12 mouse cellular contexts compared by ENCODE assay signal in the genomic region with DNA sequence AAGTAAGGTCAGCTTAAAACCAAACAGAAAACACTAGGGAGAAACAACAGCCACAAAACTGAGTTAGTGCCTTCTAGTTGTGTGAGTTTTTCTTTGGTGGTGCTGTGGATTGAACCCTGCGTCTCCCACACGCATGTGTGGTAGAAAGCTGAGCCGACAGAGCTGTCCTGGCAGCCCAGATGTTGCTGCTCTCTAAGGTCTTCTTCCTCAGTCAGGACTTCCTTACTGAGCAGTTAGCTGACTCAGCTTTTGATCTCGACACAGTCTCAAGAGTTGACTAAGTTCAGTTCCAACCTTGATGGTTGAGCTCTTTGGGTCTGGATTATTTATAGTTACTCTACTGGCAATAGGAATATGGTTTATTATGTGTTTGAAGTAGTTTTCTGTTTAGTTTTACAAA.
DNase-seq lines count a peak whose midpoint lies in the region; ATAC-seq lines count a peak whose summit lies in the region.
"Had no signal": no experiment of that assay in that cellular context is flagged by ENCODE, and none has a peak within 500 bp of the region (broad histone marks: within the 10 kb centered on the region; RNA-seq: fewer than 3 reads in every experiment).

No protein-coding gene starts in this region.

- H3K9me3 ChIP-seq in heart, embryonic 11.5 days (replicated peaks; ENCODE audit: control insufficient read depth, low read length): no peaks in the 10 kb centered on the region
- H3K9me3 ChIP-seq in heart, embryonic 12.5 days (replicated peaks): no peaks in the 10 kb centered on the region

- 0 out of 2 replicates have a peak overlapping the region, but pooled peaks have one; percentile 30 for H3K9ac ChIP-seq in heart, embryonic 11.5 days (ENCODE audit: low read depth, low read length)
- no peak overlapping the region for H3K9ac ChIP-seq in heart, embryonic 12.5 days

- no peaks in the 10 kb centered on the region for H3K36me3 ChIP-seq in heart, embryonic 11.5 days (ENCODE audit: control insufficient read depth, insufficient read depth, low read length)
- H3K36me3 ChIP-seq in heart, embryonic 12.5 days: peaks cover 7% of the 10 kb centered on the region; the same call in 1 of the 2 replicates

- 67% methylated on average over 4 of the region's 4 CpGs for WGBS in heart, embryonic 11.5 days (ENCODE audit: insufficient replicate concordance)
- 69% methylated on average over 4 of the region's 4 CpGs for WGBS in heart, embryonic 12.5 days

- DNase-seq in spleen, postnatal 36 days (ENCODE audit: low spot score in 2 of 2): peak; percentile 8 to 20
- no peak for DNase-seq in spleen, postnatal 10 days (ENCODE audit: low spot score in 2 of 2)
- DNase-seq in induced T-regulatory cell, adult 2 months (ENCODE audit: low read depth): peak; percentile 35
- peak; percentile 30 to 52 for DNase-seq in thymus, postnatal 36 days
- no peak for DNase-seq in right cerebral cortex, adult 18-20 months
- no peak for DNase-seq in kidney, postnatal 10 days
- DNase-seq: cerebellum, adult 9-11 months; heart, postnatal 10 days; lung, adult 2 months; right cerebral cortex, postnatal 14 days had no signal

- no peak overlapping the region for H3K4me2 ChIP-seq in heart, embryonic 11.5 days
- no peak overlapping the region for H3K4me2 ChIP-seq in heart, embryonic 12.5 days

- no peaks in the 10 kb centered on the region for H3K27me3 ChIP-seq in heart, embryonic 11.5 days (ENCODE audit: control insufficient read depth, insufficient read depth, low read length)
- no peaks in the 10 kb centered on the region for H3K27me3 ChIP-seq in heart, embryonic 12.5 days (replicated peaks)

- no peak for ATAC-seq in heart, embryonic 11.5 days (replicated peaks; ENCODE audit: insufficient number of reproducible peaks, low FRiP score, low TSS enrichment)
- ATAC-seq in heart, embryonic 12.5 days (ENCODE audit: insufficient number of reproducible peaks, low FRiP score): no peak

- peaks cover 8% of the 10 kb centered on the region for H3K4me1 ChIP-seq in heart, embryonic 11.5 days (ENCODE audit: control insufficient read depth, insufficient read depth, low read length)
- H3K4me1 ChIP-seq in heart, embryonic 12.5 days (replicated peaks): peaks cover 10% of the 10 kb centered on the region

- no peak overlapping the region for H3K27ac ChIP-seq in heart, embryonic 11.5 days (ENCODE audit: low read depth, low read length)
- no peak overlapping the region for H3K27ac ChIP-seq in heart, embryonic 12.5 days (ENCODE audit: poor library complexity, severe bottlenecking)

- no peak overlapping the region for H3K4me3 ChIP-seq in heart, embryonic 11.5 days (ENCODE audit: low read depth, low read length)
- no peak overlapping the region for H3K4me3 ChIP-seq in heart, embryonic 12.5 days

Comparison
In these comparisons a context has a peak if more than half of its experiments do, and no peak if none do; other contexts are left out.
1. DNase-seq: peak in spleen, postnatal 36 days (2 of 2), induced T-regulatory cell, adult 2 months (single experiment) and thymus, postnatal 36 days (2 of 2); none in spleen, postnatal 10 days (0 of 2), right cerebral cortex, adult 18-20 months (single experiment) and kidney, postnatal 10 days (single experiment).